Mouse (Mus musculus) stomach, postnatal 0 days (tissue): ENCODE data around the gene Myo15b.

Experiments
- CTCF ChIP-seq: IDR thresholded peaks from 2 replicates; pipeline ENCODE4 v1.5.1; 2016; ENCODE audit warnings: antibody characterized with exemption, low read depth, mild to moderate bottlenecking, moderate library complexity
- EP300 ChIP-seq: optimal IDR thresholded peaks from 2 replicates; pipeline ENCODE3; 2016; ENCODE audit warnings: antibody characterized with exemption

- TF ChIP-seq CTCF (no peak), EP300 (no peak)
Observed at GRCm38 (mm10) chr11:115916579-115916978, 58.4 kb downstream of the Myo15b start.
